Mouse (Mus musculus) heart, postnatal 14 days (tissue): ENCODE results near the gene Iqck. TPM values are rescaled to one million over a fixed set of nuclear protein-coding genes. Genes with fewer than 3 reads are reported as not detected.

Experiments used
- DNase-seq, 2 experiments: peaks; one replicate each; pipeline ENCODE4 v3.0.0; 2021 to 2022
- intact Hi-C: fragments of 180-260 bp; cut with DNase I; formaldehyde crosslinking; loops from one replicate; pipeline ENCODE4 v1.15.1; 2025
- total RNA-seq, 2 experiments: library from RNA; stranded (reverse); gene quantifications; 2 replicates each; pipeline ENCODE4 v1.2.3; 2021

Gene Iqck
- total RNA-seq, 2 experiments from 2014 or later = 0.27 to 0.60 TPM

- intact Hi-C loops = loop anchor here (5.0 kb wide), 1 partner anchor 82 kb away; no protein-coding TSS in a partner anchor
- DNase-seq = no peak
Observed at GRCm38 (mm10) chr7:118849543-118850250, 5.9 kb upstream of the Iqck start.

- DNase-seq = peak; percentile 45 to 66
- intact Hi-C loops = loop anchor here (5.0 kb wide), 1 partner anchor 83 kb away; no protein-coding TSS in a partner anchor
Observed at GRCm38 (mm10) chr7:118850676-118851290, 4.8 kb upstream of the Iqck start.

- intact Hi-C loops = loop anchor here (5.0 kb wide), 1 partner anchor 84 kb away; no protein-coding TSS in a partner anchor
- DNase-seq = peak in 1 of 2 experiments; percentile 31
Observed at GRCm38 (mm10) chr7:118851571-118851970, 4.0 kb upstream of the Iqck start.

- intact Hi-C loops = loop anchor here (5.0 kb wide), 1 partner anchor 85 kb away; no protein-coding TSS in a partner anchor
Observed at GRCm38 (mm10) chr7:118852611-118853010, 2.9 kb upstream of the Iqck start.

GRCm38 (mm10) chr7:118854606-118855005 lies 946 bp upstream of the Iqck start:
- DNase-seq = no peak
- intact Hi-C loops = loop anchor here (1.0 to 5.0 kb wide), 3 partner anchors 73 to 141 kb away; partner anchors contain the start of gene Gprc5b

More at GRCm38 (mm10) chr7:118852611-118853010, 2.9 kb upstream of the Iqck start:
- no peak for DNase-seq

- intact Hi-C loops = loop anchor here (1.0 to 5.0 kb wide), 2 partner anchors 71 to 139 kb away; partner anchors contain the start of gene Gprc5b
- no peak for DNase-seq
Observed at GRCm38 (mm10) chr7:118855877-118856304, 339 bp downstream of the Iqck start, which contains the start of gene Knop1. Gene Knop1 (minus strand): TSS chr7:118856254.

GRCm38 (mm10) chr7:118858640-118859039 lies 3.1 kb downstream of the Iqck start:
- no peak for DNase-seq
- intact Hi-C loops = loop anchor here (5.0 kb wide), 1 partner anchor 69 kb away; no protein-coding TSS in a partner anchor

GRCm38 (mm10) chr7:118865362-118865761 lies 9.8 kb downstream of the Iqck start:
- intact Hi-C loops = no loop called here
- DNase-seq = no peak

- intact Hi-C loops = no loop called here
- DNase-seq = no peak
Observed at GRCm38 (mm10) chr7:118879466-118880029, 24.0 kb downstream of the Iqck start.

- intact Hi-C loops = no loop called here
- DNase-seq = no peak
Observed at GRCm38 (mm10) chr7:118883957-118884356, 28.4 kb downstream of the Iqck start.

- intact Hi-C loops = no loop called here
Observed at GRCm38 (mm10) chr7:118884969-118885368, 29.4 kb downstream of the Iqck start.

GRCm38 (mm10) chr7:118887303-118888055 lies 31.9 kb downstream of the Iqck start:
- intact Hi-C loops = no loop called here

More at GRCm38 (mm10) chr7:118884969-118885368, 29.4 kb downstream of the Iqck start:
- DNase-seq = no peak

GRCm38 (mm10) chr7:118889046-118889680 lies 33.6 kb downstream of the Iqck start:
- DNase-seq = peak in 1 of 2 experiments; percentile 7
- intact Hi-C loops = no loop called here

More at GRCm38 (mm10) chr7:118887303-118888055, 31.9 kb downstream of the Iqck start:
- no peak for DNase-seq

- intact Hi-C loops = no loop called here
- DNase-seq = no peak
Observed at GRCm38 (mm10) chr7:118895469-118896450, 40.2 kb downstream of the Iqck start.

- intact Hi-C loops = no loop called here
- DNase-seq = no peak
Observed at GRCm38 (mm10) chr7:118898063-118898462, 42.5 kb downstream of the Iqck start.

GRCm38 (mm10) chr7:118900090-118900489 lies 44.5 kb downstream of the Iqck start:
- no peak for DNase-seq
- intact Hi-C loops = no loop called here

GRCm38 (mm10) chr7:118902944-118903343 lies 47.4 kb downstream of the Iqck start:
- intact Hi-C loops = no loop called here
- peak; percentile 30 to 31 for DNase-seq

GRCm38 (mm10) chr7:118903879-118904278 lies 48.3 kb downstream of the Iqck start:
- intact Hi-C loops = no loop called here
- DNase-seq = no peak
